Mouse (Mus musculus) myocyte (in vitro differentiated cells): ENCODE results near the gene Itgb8. TPM values are rescaled to one million over a fixed set of nuclear protein-coding genes. Genes with fewer than 3 reads are reported as not detected.

ENCODE experiments used
- H3K27me3 ChIP-seq: one replicate; pipeline ENCODE4 v1.6.1; 2011; ENCODE audit not compliant: control insufficient read depth, insufficient read depth, insufficient read length
- H3K36me3 ChIP-seq: one replicate; pipeline ENCODE4 v1.6.1; 2011; ENCODE audit not compliant: control insufficient read depth, insufficient read depth
- H3K4me2 ChIP-seq: one replicate; pipeline ENCODE4 v1.6.1; 2011; ENCODE audit warnings: low read depth, control low read depth
- H3K4me3 ChIP-seq: one replicate; pipeline ENCODE4 v1.5.1; 2011; ENCODE audit warnings: mild to moderate bottlenecking, control low read depth, moderate library complexity
- H3K79me2 ChIP-seq: one replicate; pipeline ENCODE4 v1.6.1; 2011; ENCODE audit not compliant: control insufficient read depth, insufficient read depth
- H3ac ChIP-seq: one replicate; pipeline ENCODE4 v1.6.1; 2011; ENCODE audit not compliant: control insufficient read depth, insufficient read length
- CEBPB ChIP-seq: IDR thresholded peaks from 2 replicates; pipeline ENCODE4 v1.6.1; 2011; ENCODE audit warnings: mild to moderate bottlenecking, moderate library complexity; ENCODE audit not compliant: poor library complexity, insufficient read depth, severe bottlenecking
- E2F4 ChIP-seq: IDR thresholded peaks from one replicate; pipeline ENCODE4 v1.6.1; 2011; ENCODE audit warnings: mild to moderate bottlenecking, control low read depth, moderate library complexity; ENCODE audit not compliant: insufficient read depth
- MAX ChIP-seq: IDR thresholded peaks from one replicate; pipeline ENCODE4 v1.6.1; 2011; ENCODE audit warnings: low read depth, mild to moderate bottlenecking, control low read depth
- MYOD1 ChIP-seq, 3 experiments: IDR thresholded peaks; one replicate each; pipeline ENCODE4 v1.6.1; 2011; ENCODE audit warnings: control low read depth in 2 of 3, low read depth in 2 of 3, mild to moderate bottlenecking in 2 of 3, moderate library complexity in 1 of 3; ENCODE audit not compliant: insufficient read length in 2 of 3, control insufficient read depth in 1 of 3
- MYOG ChIP-seq, 3 experiments: IDR thresholded peaks; one replicate each; pipeline ENCODE4 v1.6.1; 2011; ENCODE audit warnings: control low read depth in 2 of 3, low read depth in 2 of 3, mild to moderate bottlenecking in 2 of 3; ENCODE audit not compliant: insufficient read length in 2 of 3, control insufficient read depth in 1 of 3, insufficient read depth in 1 of 3
- POLR2A ChIP-seq: IDR thresholded peaks from one replicate; pipeline ENCODE4 v1.6.1; 2011; ENCODE audit warnings: low read depth, mild to moderate bottlenecking, control low read depth, moderate library complexity; ENCODE audit not compliant: insufficient read length
- POLR2AphosphoS2 ChIP-seq: IDR thresholded peaks from one replicate; pipeline ENCODE4 v1.6.1; 2011; ENCODE audit warnings: low read depth, control low read depth; ENCODE audit not compliant: insufficient read length
- REST ChIP-seq: IDR thresholded peaks from one replicate; pipeline ENCODE4 v1.6.1; 2011; ENCODE audit warnings: mild to moderate bottlenecking, control low read depth, moderate library complexity; ENCODE audit not compliant: insufficient read depth, insufficient read length
- SRF ChIP-seq: IDR thresholded peaks from one replicate; pipeline ENCODE4 v1.6.1; 2011; ENCODE audit warnings: low read depth; ENCODE audit not compliant: control insufficient read depth, insufficient read length
- TCF12 ChIP-seq: IDR thresholded peaks from one replicate; pipeline ENCODE4 v1.6.1; 2011; ENCODE audit warnings: mild to moderate bottlenecking, control low read depth; ENCODE audit not compliant: poor library complexity, insufficient read depth, severe bottlenecking
- TCF3 ChIP-seq: IDR thresholded peaks from one replicate; pipeline ENCODE4 v1.6.1; 2011; ENCODE audit warnings: low read depth, control low read depth; ENCODE audit not compliant: insufficient read length
- USF1 ChIP-seq: IDR thresholded peaks from one replicate; pipeline ENCODE4 v1.6.1; 2011; ENCODE audit warnings: low read depth, mild to moderate bottlenecking, control low read depth, moderate library complexity
- polyA plus RNA-seq: library from polyadenylated mRNA; unstranded; fragments of >200 nt; fragmentation: generic; extraction: Trizol; gene quantifications from one replicate; pipeline ENCODE4 v1.2.1, GENCODE M21; 2012; ENCODE audit warnings: missing spikeins

Gene Itgb8
- polyA plus RNA-seq, 1 experiment = 0.66 TPM

GRCm38 (mm10) chr12:119237241-119237920, 1.2 kb downstream of the Itgb8 start:
- Histone ChIP-seq H3K27me3 (no peaks in the 10 kb centered on the region), H3ac (peak overlapping the region; percentile 25), H3K36me3 (no peaks in the 10 kb centered on the region), H3K4me2 (peak overlapping the region; percentile 91), H3K79me2 (peaks cover 26% of the 10 kb centered on the region), H3K4me3 (peak overlapping the region; percentile 75)
- TF ChIP-seq TCF3 (no peak), USF1 (no peak), POLR2A (no peak), TCF12 (no peak), CEBPB (no peak), SRF (no peak), MYOG (IDR thresholded peaks at IDR 0.05; ENCODE audit: control insufficient read depth in 1 of 3, insufficient read depth in 1 of 3, insufficient read length in 2 of 3, low read depth in 2 of 3) (no peak), REST (no peak), E2F4 (no peak), MAX (no peak), POLR2AphosphoS2 (no peak), MYOD1 (IDR thresholded peaks at IDR 0.05; ENCODE audit: control insufficient read depth in 1 of 3, insufficient read length in 2 of 3, low read depth in 2 of 3) (no peak)

GRCm38 (mm10) chr12:119231831-119232230, 6.8 kb downstream of the Itgb8 start:
- peaks cover 18% of the 10 kb centered on the region for H3K79me2 ChIP-seq
- H3K4me2 ChIP-seq = no peak overlapping the region
- no peak overlapping the region for H3ac ChIP-seq
- no peak overlapping the region for H3K4me3 ChIP-seq
- TF ChIP-seq USF1 = no peak
- H3K36me3 ChIP-seq = no peaks in the 10 kb centered on the region
- no peaks in the 10 kb centered on the region for H3K27me3 ChIP-seq

- Histone ChIP-seq H3K79me2 (peaks cover 7% of the 10 kb centered on the region), H3K4me3 (no peak overlapping the region), H3K27me3 (no peaks in the 10 kb centered on the region), H3ac (no peak overlapping the region), H3K36me3 (no peaks in the 10 kb centered on the region), H3K4me2 (no peak overlapping the region)
- no peak for TF ChIP-seq CEBPB
- no peak for TF ChIP-seq USF1
- TF ChIP-seq REST = no peak
- TF ChIP-seq TCF12 = no peak
- no peak for TF ChIP-seq MYOD1 (IDR thresholded peaks at IDR 0.05; ENCODE audit: control insufficient read depth in 1 of 3, insufficient read length in 2 of 3, low read depth in 2 of 3)
- TF ChIP-seq SRF = no peak
- TF ChIP-seq TCF3 = no peak
- no peak for TF ChIP-seq MYOG (IDR thresholded peaks at IDR 0.05; ENCODE audit: control insufficient read depth in 1 of 3, insufficient read depth in 1 of 3, insufficient read length in 2 of 3, low read depth in 2 of 3)
- TF ChIP-seq POLR2AphosphoS2 = no peak
- TF ChIP-seq POLR2A = no peak
Observed at GRCm38 (mm10) chr12:119230444-119230843, 8.2 kb downstream of the Itgb8 start.

GRCm38 (mm10) chr12:119229601-119230000, 9.0 kb downstream of the Itgb8 start:
- no peak for TF ChIP-seq MYOD1 (IDR thresholded peaks at IDR 0.05; ENCODE audit: control insufficient read depth in 1 of 3, insufficient read length in 2 of 3, low read depth in 2 of 3)
- no peak for TF ChIP-seq POLR2A
- no peak for TF ChIP-seq MAX
- TF ChIP-seq SRF = no peak
- TF ChIP-seq CEBPB = no peak
- TF ChIP-seq E2F4 = no peak
- TF ChIP-seq USF1 = no peak
- H3K27me3 ChIP-seq = no peaks in the 10 kb centered on the region
- no peak overlapping the region for H3K4me2 ChIP-seq
- no peak overlapping the region for H3K4me3 ChIP-seq
- no peaks in the 10 kb centered on the region for H3K36me3 ChIP-seq
- peaks cover 7% of the 10 kb centered on the region for H3K79me2 ChIP-seq
- no peak overlapping the region for H3ac ChIP-seq

GRCm38 (mm10) chr12:119227898-119228297, 10.7 kb downstream of the Itgb8 start:
- TF ChIP-seq MAX = no peak
- no peak for TF ChIP-seq REST
- no peak for TF ChIP-seq TCF12
- TF ChIP-seq POLR2AphosphoS2 = no peak
- no peak for TF ChIP-seq MYOD1 (IDR thresholded peaks at IDR 0.05; ENCODE audit: control insufficient read depth in 1 of 3, insufficient read length in 2 of 3, low read depth in 2 of 3)
- no peak for TF ChIP-seq TCF3
- TF ChIP-seq POLR2A = no peak
- TF ChIP-seq MYOG (IDR thresholded peaks at IDR 0.05; ENCODE audit: control insufficient read depth in 1 of 3, insufficient read depth in 1 of 3, insufficient read length in 2 of 3, low read depth in 2 of 3) = no peak
- no peak for TF ChIP-seq E2F4
- no peak for TF ChIP-seq USF1
- no peak for TF ChIP-seq SRF
- no peak for TF ChIP-seq CEBPB

More at GRCm38 (mm10) chr12:119227898-119228297, 10.7 kb downstream of the Itgb8 start:
- H3K36me3 ChIP-seq = no peaks in the 10 kb centered on the region
- no peak overlapping the region for H3K4me3 ChIP-seq
- no peak overlapping the region for H3K4me2 ChIP-seq
- H3K27me3 ChIP-seq = no peaks in the 10 kb centered on the region
- H3K79me2 ChIP-seq = no peaks in the 10 kb centered on the region
- H3ac ChIP-seq = no peak overlapping the region
